Mouse (Mus musculus): Measurements from ENCODE around the gene Nfe2. TPM values are rescaled to one million over a fixed set of nuclear protein-coding genes. Genes with fewer than 3 reads are reported as not detected.
"Not testable (repeated sequence)": the region's sequence is repeated elsewhere in the genome, so short reads cannot be mapped to it uniquely, and the experiment has no call there.

The Nfe2 gene
- polyA plus RNA-seq, 1 experiment: 0.28 TPM

GRCm38 (mm10) chr15:103290843-103291242 is 32.6 kb upstream of the Nfe2 start:
- no peak for DNase-seq (ENCODE audit: low spot score)

- no peak for DNase-seq (ENCODE audit: low spot score)
Measured at GRCm38 (mm10) chr15:103290417-103290816, 32.2 kb upstream of the Nfe2 start.

- no peak for DNase-seq (ENCODE audit: low spot score)
Measured at GRCm38 (mm10) chr15:103289600-103289999, 31.4 kb upstream of the Nfe2 start.

GRCm38 (mm10) chr15:103285778-103286417 is 27.7 kb upstream of the Nfe2 start:
- DNase-seq (ENCODE audit: low spot score): no peak

GRCm38 (mm10) chr15:103284647-103285046 is 26.4 kb upstream of the Nfe2 start:
- no peak for DNase-seq (ENCODE audit: low spot score)

GRCm38 (mm10) chr15:103284066-103284465 is 25.9 kb upstream of the Nfe2 start:
- DNase-seq (ENCODE audit: low spot score): no peak

GRCm38 (mm10) chr15:103281465-103282205 is 23.4 kb upstream of the Nfe2 start:
- DNase-seq (ENCODE audit: low spot score): no peak

- no peak for DNase-seq (ENCODE audit: low spot score)
Measured at GRCm38 (mm10) chr15:103280817-103281464, 22.7 kb upstream of the Nfe2 start.

GRCm38 (mm10) chr15:103279750-103280149 is 21.5 kb upstream of the Nfe2 start:
- DNase-seq (ENCODE audit: low spot score): no peak

GRCm38 (mm10) chr15:103277949-103278348 is 19.7 kb upstream of the Nfe2 start:
- no peak for DNase-seq (ENCODE audit: low spot score)

- DNase-seq (ENCODE audit: low spot score): not testable (repeated sequence)
Measured at GRCm38 (mm10) chr15:103275943-103276342, 17.7 kb upstream of the Nfe2 start.

GRCm38 (mm10) chr15:103272419-103273279 is 14.4 kb upstream of the Nfe2 start, which contains the start of gene Copz1:
TSS of gene Copz1 (plus strand) at chr15:103272714.
- peak; percentile 86 for DNase-seq (ENCODE audit: low spot score)

GRCm38 (mm10) chr15:103268903-103269302 is 10.7 kb upstream of the Nfe2 start:
- DNase-seq (ENCODE audit: low spot score): no peak

- DNase-seq (ENCODE audit: low spot score): no peak
Measured at GRCm38 (mm10) chr15:103264794-103265193, 6.6 kb upstream of the Nfe2 start.

GRCm38 (mm10) chr15:103259989-103260388 is 1.8 kb upstream of the Nfe2 start:
- DNase-seq (ENCODE audit: low spot score): no peak

- no peak for DNase-seq (ENCODE audit: low spot score)
Measured at GRCm38 (mm10) chr15:103259162-103259561, 959 bp upstream of the Nfe2 start.

- DNase-seq (ENCODE audit: low spot score): no peak
Measured at GRCm38 (mm10) chr15:103256210-103256986, 1.8 kb downstream of the Nfe2 start.

GRCm38 (mm10) chr15:103255169-103255568 is 3.0 kb downstream of the Nfe2 start:
- DNase-seq (ENCODE audit: low spot score): peak; percentile 36

GRCm38 (mm10) chr15:103253352-103253751 is 4.9 kb downstream of the Nfe2 start:
- no peak for DNase-seq (ENCODE audit: low spot score)

- DNase-seq (ENCODE audit: low spot score): no peak
Measured at GRCm38 (mm10) chr15:103252660-103253059, 5.5 kb downstream of the Nfe2 start.

- no peak for DNase-seq (ENCODE audit: low spot score)
Measured at GRCm38 (mm10) chr15:103251595-103251994, 6.6 kb downstream of the Nfe2 start.
